Mouse (Mus musculus) lung, adult 2 months (tissue): ENCODE data around the gene Gab3.

Source experiments
- CTCF ChIP-seq: fragments of 200-500 bp; IDR thresholded peaks from 2 replicates; pipeline ENCODE4 v1.5.1; 2011; ENCODE audit warnings: mild to moderate bottlenecking, low read length, control low read depth; ENCODE audit not compliant: insufficient read depth
- POLR2A ChIP-seq: fragments of 200-500 bp; IDR thresholded peaks from 2 replicates; pipeline ENCODE4 v1.6.1; 2011; ENCODE audit warnings: low read depth, mild to moderate bottlenecking, control low read depth, low read length, borderline replicate concordance; ENCODE audit errors: extremely low read depth

GRCm38 (mm10) chrX:74983734-74984133 lies 101.5 kb downstream of the Gab3 start:
- no peak for TF ChIP-seq CTCF
- TF ChIP-seq POLR2A = no peak
